Mouse (Mus musculus) kidney, embryonic 16.5 days (tissue): Measurements from ENCODE around the gene Fcamr. TPM values are rescaled to one million over a fixed set of nuclear protein-coding genes. Genes with fewer than 3 reads are reported as not detected.

ENCODE experiments used
- ATAC-seq: fragments of 200-750 bp; cut with Nextera tagmentation; 2 replicates; pipeline ENCODE4 v1.8.0; 2017; ENCODE audit warnings: moderate TSS enrichment; ENCODE audit not compliant: low FRiP score, low TSS enrichment
- H3K27ac ChIP-seq: fragments of 300-500 bp; sonication (generic); 2 replicates; pipeline ENCODE4 v1.5.1; 2014; ENCODE audit warnings: low read length
- H3K27me3 ChIP-seq: fragments of 300-500 bp; sonication (generic); 2 replicates; pipeline ENCODE4 v1.6.1; 2014; ENCODE audit warnings: low read length, control low read depth, mixed read lengths; ENCODE audit not compliant: insufficient read depth
- H3K36me3 ChIP-seq: fragments of 300-500 bp; sonication (generic); 2 replicates; pipeline ENCODE4 v1.6.1; 2014; ENCODE audit warnings: low read length, control low read depth, mixed read lengths; ENCODE audit not compliant: insufficient read depth
- H3K4me1 ChIP-seq: fragments of 300-500 bp; sonication (generic); 2 replicates; pipeline ENCODE4 v1.6.1; 2014; ENCODE audit warnings: low read length, control low read depth, mixed read lengths; ENCODE audit not compliant: insufficient read depth
- H3K4me2 ChIP-seq: fragments of 300-500 bp; sonication (generic); replicated peaks from 2 replicates; pipeline ENCODE4 v1.6.1; 2014; ENCODE audit warnings: low read depth, low read length
- H3K4me3 ChIP-seq: fragments of 300-500 bp; sonication (generic); 2 replicates; pipeline ENCODE4 v1.5.1; 2014; ENCODE audit warnings: mild to moderate bottlenecking, low read length
- H3K9ac ChIP-seq: fragments of 300-500 bp; sonication (generic); replicated peaks from 2 replicates; pipeline ENCODE4 v1.6.1; 2014; ENCODE audit warnings: low read length
- H3K9me3 ChIP-seq: fragments of 300-500 bp; sonication (generic); 2 replicates; pipeline ENCODE4 v1.6.1; 2016; ENCODE audit warnings: low read length, control low read depth
- WGBS: fragments of 180-500 bp; shearing (Covaris S2); extraction: QIAGEN DNeasy Blood & Tissue Kit; methylation state at CpG from one replicate; pipeline ENCODE4 v1.1.7; 2014; 5-methylcytosine and 5-hydroxymethylcytosine counted together
- polyA plus RNA-seq: library from polyadenylated mRNA; unstranded; fragments of >200 nt; fragmentation: Nextera tagmentation; extraction: Ambion mirVana; gene quantifications from 2 replicates; pipeline ENCODE4 v1.2.1, GENCODE M21; 2015

The Fcamr gene
- polyA plus RNA-seq: not detected in 2 replicates

DNA sequence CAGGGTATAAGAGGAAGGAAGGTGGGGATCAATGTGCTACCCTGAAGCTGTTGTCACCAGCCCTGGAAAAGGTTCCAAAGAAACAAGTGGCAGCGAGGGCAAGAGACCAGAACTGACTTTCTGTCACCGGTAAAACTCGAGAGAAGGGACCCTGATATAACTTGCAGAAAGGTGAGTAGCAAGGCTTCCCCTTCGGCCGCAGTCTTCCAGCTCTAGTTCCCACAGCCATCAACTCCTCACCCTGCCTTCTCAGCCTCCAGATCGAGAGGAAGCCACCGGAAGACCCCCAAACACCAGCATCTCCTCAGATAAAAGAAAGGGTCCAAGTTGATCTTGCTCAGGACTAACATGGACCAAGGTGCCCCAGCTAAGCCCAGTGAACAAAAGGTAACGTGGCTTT is at the start of gene Fcamr:
TSS of gene Fcamr (plus strand) at position 301 of the 400 bp plus-strand sequence.
- H3K36me3 ChIP-seq: no peaks in the 10 kb centered on the region
- no peak within 1 kb of the TSS for H3K27ac ChIP-seq
- H3K4me2 ChIP-seq: no peak within 1 kb of the TSS
- WGBS: 89% methylated on average over 8 of the region's 8 CpGs
- H3K9me3 ChIP-seq: no peaks in the 10 kb centered on the region
- H3K4me3 ChIP-seq: no peak within 1 kb of the TSS
- no peaks in the 10 kb centered on the region for H3K4me1 ChIP-seq
- ATAC-seq: no peak
- H3K9ac ChIP-seq: no peak within 1 kb of the TSS
- H3K27me3 ChIP-seq: no peaks in the 10 kb centered on the region

GRCm38 (mm10) chr1:130759689-130760088 is 41.0 kb upstream of the Fcamr start:
- no peak for ATAC-seq
- H3K9me3 ChIP-seq: no peaks in the 10 kb centered on the region
- H3K9ac ChIP-seq: no peak overlapping the region
- H3K36me3 ChIP-seq: no peaks in the 10 kb centered on the region
- no peak overlapping the region for H3K4me3 ChIP-seq
- 78% methylated on average over 9 of the region's 9 CpGs for WGBS
- H3K4me2 ChIP-seq: no peak overlapping the region
- H3K27ac ChIP-seq: no peak overlapping the region
- H3K4me1 ChIP-seq: no peaks in the 10 kb centered on the region
- H3K27me3 ChIP-seq: no peaks in the 10 kb centered on the region

DNA sequence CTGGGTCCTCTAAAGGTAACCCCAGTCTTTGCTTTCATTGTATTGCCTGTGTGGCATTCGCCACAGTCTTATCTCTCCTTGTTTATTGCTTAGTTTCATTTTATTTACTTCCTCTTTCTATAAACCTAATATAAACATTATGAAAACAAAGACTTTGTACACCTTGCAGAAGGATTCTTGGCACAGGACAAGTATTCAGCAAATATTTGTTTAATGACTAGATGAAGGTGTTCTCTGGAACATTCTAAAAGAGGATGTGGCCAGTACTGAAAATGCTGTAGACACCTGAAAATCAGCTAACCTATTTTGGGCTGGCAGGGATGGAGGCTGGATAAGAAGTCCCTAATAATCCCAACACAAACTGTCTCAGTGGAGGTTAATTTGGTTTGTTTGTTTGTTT is 39.1 kb upstream of the Fcamr start:
- Histone ChIP-seq H3K27me3 (no peaks in the 10 kb centered on the region), H3K4me1 (no peaks in the 10 kb centered on the region), H3K4me3 (no peak overlapping the region), H3K4me2 (no peak overlapping the region), H3K9ac (no peak overlapping the region), H3K27ac (no peak overlapping the region), H3K36me3 (no peaks in the 10 kb centered on the region), H3K9me3 (no peaks in the 10 kb centered on the region)
- ATAC-seq: no peak
- 72% methylated on average over 1 of the region's 1 CpGs for WGBS

- 77% methylated on average over 3 of the region's 3 CpGs for WGBS
- no peaks in the 10 kb centered on the region for H3K36me3 ChIP-seq
- H3K4me2 ChIP-seq: no peak overlapping the region
- H3K9ac ChIP-seq: no peak overlapping the region
- no peaks in the 10 kb centered on the region for H3K9me3 ChIP-seq
- H3K27me3 ChIP-seq: no peaks in the 10 kb centered on the region
- no peak overlapping the region for H3K27ac ChIP-seq
- no peaks in the 10 kb centered on the region for H3K4me1 ChIP-seq
- H3K4me3 ChIP-seq: no peak overlapping the region
- ATAC-seq: no peak
Measured at GRCm38 (mm10) chr1:130762045-130762760, 38.5 kb upstream of the Fcamr start.

- Histone ChIP-seq H3K4me1 (no peaks in the 10 kb centered on the region), H3K4me2 (no peak overlapping the region), H3K4me3 (no peak overlapping the region), H3K36me3 (no peaks in the 10 kb centered on the region), H3K9me3 (no peaks in the 10 kb centered on the region), H3K27me3 (no peaks in the 10 kb centered on the region), H3K27ac (no peak overlapping the region), H3K9ac (no peak overlapping the region)
- WGBS: 83% methylated on average over 12 of the region's 12 CpGs
- no peak for ATAC-seq
Measured at GRCm38 (mm10) chr1:130764027-130764461, 36.7 kb upstream of the Fcamr start.

- Histone ChIP-seq H3K4me1 (no peaks in the 10 kb centered on the region), H3K4me3 (no peak overlapping the region), H3K9ac (no peak overlapping the region), H3K9me3 (no peaks in the 10 kb centered on the region), H3K36me3 (no peaks in the 10 kb centered on the region), H3K27me3 (no peaks in the 10 kb centered on the region), H3K4me2 (no peak overlapping the region), H3K27ac (no peak overlapping the region)
- ATAC-seq: no peak
- WGBS: 79% methylated on average over 5 of the region's 5 CpGs
Measured at GRCm38 (mm10) chr1:130767066-130767465, 33.6 kb upstream of the Fcamr start.

DNA sequence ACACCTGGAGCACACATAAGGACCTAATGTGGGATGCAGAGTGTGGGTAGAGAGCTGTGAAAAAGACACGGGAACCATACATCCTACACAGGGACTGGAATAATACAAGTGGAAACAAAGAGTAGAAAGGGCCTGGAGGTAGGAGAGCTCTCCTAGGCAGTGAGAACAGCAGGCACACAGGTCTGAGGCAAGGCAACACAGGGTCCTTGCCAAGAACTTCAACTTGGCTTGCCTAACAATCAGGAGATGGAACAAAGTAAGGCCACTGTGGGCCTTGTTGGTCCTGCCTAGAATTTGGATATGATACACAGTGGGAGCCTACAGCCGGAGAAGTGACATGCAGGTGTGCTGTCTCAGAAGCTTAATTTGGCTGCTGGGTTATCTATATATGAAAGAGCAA is 30.8 kb upstream of the Fcamr start:
- H3K27ac ChIP-seq: peak overlapping the region; percentile 6; the same call in 1 of the 2 replicates

DNA sequence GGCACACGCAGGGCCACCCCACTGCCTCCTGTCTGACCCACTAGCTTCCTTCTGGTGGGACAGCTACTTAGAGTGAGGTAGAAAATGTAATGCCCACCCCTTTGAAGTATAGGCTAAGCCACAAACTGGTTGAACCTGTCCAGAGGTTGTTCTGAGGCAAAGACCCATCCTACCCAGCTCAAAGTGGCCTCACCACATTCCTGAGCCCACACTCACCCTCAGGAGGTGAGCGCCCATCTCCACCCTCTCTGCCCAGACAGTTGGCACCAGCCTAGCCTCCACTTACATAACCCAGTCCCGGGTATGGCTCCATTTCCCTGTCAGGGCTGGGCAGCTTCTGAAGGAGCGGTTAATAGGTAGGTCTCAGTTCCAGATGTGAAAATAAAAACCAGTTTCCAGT is 30.2 kb upstream of the Fcamr start:
- Histone ChIP-seq H3K27ac (peak overlapping the region; percentile 6; the same call in 1 of the 2 replicates), H3K4me3 (no peak overlapping the region), H3K4me2 (no peak overlapping the region), H3K9ac (no peak overlapping the region), H3K9me3 (no peaks in the 10 kb centered on the region), H3K27me3 (no peaks in the 10 kb centered on the region), H3K4me1 (no peaks in the 10 kb centered on the region), H3K36me3 (no peaks in the 10 kb centered on the region)
- peak; percentile 67; the same call in 1 of the 2 replicates for ATAC-seq
- WGBS: 76% methylated on average over 4 of the region's 4 CpGs

More for the DNA sequence above, 30.8 kb upstream of the Fcamr start:
- H3K9me3 ChIP-seq: no peaks in the 10 kb centered on the region
- H3K27me3 ChIP-seq: no peaks in the 10 kb centered on the region
- 88% methylated on average over 2 of the region's 2 CpGs for WGBS
- no peak overlapping the region for H3K9ac ChIP-seq
- no peaks in the 10 kb centered on the region for H3K4me1 ChIP-seq
- H3K36me3 ChIP-seq: no peaks in the 10 kb centered on the region
- no peak overlapping the region for H3K4me3 ChIP-seq
- no peak overlapping the region for H3K4me2 ChIP-seq
- ATAC-seq: no peak

GRCm38 (mm10) chr1:130770981-130771494 is 29.7 kb upstream of the Fcamr start:
- no peaks in the 10 kb centered on the region for H3K36me3 ChIP-seq
- H3K4me1 ChIP-seq: no peaks in the 10 kb centered on the region
- no peak overlapping the region for H3K9ac ChIP-seq
- no peak overlapping the region for H3K27ac ChIP-seq
- WGBS: 70% methylated on average over 3 of the region's 3 CpGs
- H3K4me3 ChIP-seq: no peak overlapping the region
- ATAC-seq: no peak
- H3K4me2 ChIP-seq: no peak overlapping the region
- H3K27me3 ChIP-seq: no peaks in the 10 kb centered on the region
- no peaks in the 10 kb centered on the region for H3K9me3 ChIP-seq

DNA sequence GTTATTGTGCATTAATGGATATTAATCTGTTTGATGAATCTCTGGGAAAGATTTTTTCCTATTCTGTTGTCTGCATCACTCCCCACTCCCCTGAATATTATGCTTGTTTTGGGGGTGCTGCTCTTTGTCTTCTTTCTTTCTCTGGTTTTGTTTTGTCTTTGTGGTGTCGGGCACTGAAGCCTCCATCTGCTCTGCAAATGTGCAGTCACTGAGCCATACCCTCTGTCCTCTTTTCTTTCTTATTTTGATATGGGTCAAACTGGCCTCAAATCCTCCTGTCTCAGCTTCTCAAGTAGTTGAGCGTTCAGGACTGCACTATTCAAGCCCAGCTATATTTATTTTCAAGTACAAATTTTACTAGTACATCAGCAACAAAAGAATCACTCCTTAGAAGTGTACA is 25.5 kb upstream of the Fcamr start:
- H3K27ac ChIP-seq: no peak overlapping the region
- no peaks in the 10 kb centered on the region for H3K36me3 ChIP-seq
- H3K4me1 ChIP-seq: no peaks in the 10 kb centered on the region
- no peak overlapping the region for H3K9ac ChIP-seq
- H3K4me3 ChIP-seq: no peak overlapping the region
- no peaks in the 10 kb centered on the region for H3K9me3 ChIP-seq
- 78% methylated on average over 2 of the region's 2 CpGs for WGBS
- ATAC-seq: no peak
- no peaks in the 10 kb centered on the region for H3K27me3 ChIP-seq
- H3K4me2 ChIP-seq: no peak overlapping the region
